Mouse (Mus musculus) liver, postnatal 0 days (tissue): ENCODE measurements around the gene Wasf2. TPM values are rescaled to one million over a fixed set of nuclear protein-coding genes. Genes with fewer than 3 reads are reported as not detected.

Source experiments
- ATAC-seq: fragments of 200-750 bp; cut with Nextera tagmentation; 2 replicates; pipeline ENCODE4 v1.8.0; 2017; ENCODE audit warnings: mild to moderate bottlenecking, moderate library complexity
- DNase-seq: peaks from one replicate; pipeline ENCODE4 v3.0.0-alpha.2; 2016
- H3K27ac ChIP-seq: fragments of 300-500 bp; sonication (generic); 2 replicates; pipeline ENCODE4 v1.5.1; 2014; ENCODE audit warnings: antibody characterized with exemption, moderate library complexity, mild to moderate bottlenecking, low read depth
- H3K27me3 ChIP-seq: fragments of 300-500 bp; sonication (generic); 2 replicates; pipeline ENCODE4 v1.6.1; 2014; ENCODE audit warnings: low read length, control low read depth, mixed read lengths; ENCODE audit not compliant: insufficient read depth
- H3K36me3 ChIP-seq: fragments of 300-500 bp; sonication (generic); replicated peaks from 2 replicates; pipeline ENCODE4 v1.6.1; 2014; ENCODE audit warnings: mild to moderate bottlenecking, control low read depth, low read length, moderate library complexity, mixed read lengths; ENCODE audit not compliant: insufficient read depth
- H3K4me1 ChIP-seq: fragments of 300-500 bp; sonication (generic); 2 replicates; pipeline ENCODE4 v1.6.1; 2014; ENCODE audit warnings: antibody characterized with exemption, mild to moderate bottlenecking, control low read depth; ENCODE audit not compliant: insufficient read depth
- H3K4me2 ChIP-seq: fragments of 300-500 bp; sonication (generic); 2 replicates; pipeline ENCODE4 v1.6.1; 2014; ENCODE audit warnings: low read depth, mild to moderate bottlenecking, low read length, moderate library complexity, mixed read lengths
- H3K4me3 ChIP-seq: fragments of 300-500 bp; sonication (generic); 2 replicates; pipeline ENCODE4 v1.5.1; 2014; ENCODE audit warnings: low read depth, low read length
- H3K9ac ChIP-seq: fragments of 300-500 bp; sonication (generic); replicated peaks from 2 replicates; pipeline ENCODE4 v1.6.1; 2014; ENCODE audit warnings: mild to moderate bottlenecking, moderate library complexity
- H3K9me3 ChIP-seq: fragments of 300-500 bp; sonication (generic); 2 replicates; pipeline ENCODE4 v1.6.1; 2016; ENCODE audit warnings: mild to moderate bottlenecking, control low read depth, low read length, mixed read lengths
- CTCF ChIP-seq: sonication (generic); IDR thresholded peaks from 2 replicates; pipeline ENCODE4 v1.5.1; 2016; ENCODE audit warnings: antibody characterized with exemption, low read depth
- EP300 ChIP-seq: IDR thresholded peaks from 2 replicates; pipeline ENCODE4 v1.6.1; 2016; ENCODE audit warnings: antibody characterized with exemption, low read depth, mild to moderate bottlenecking
- WGBS: fragments of 180-500 bp; shearing (Covaris S2); extraction: QIAGEN DNeasy Blood & Tissue Kit; methylation state at CpG from one replicate; pipeline ENCODE4 v1.1.7; 2014; ENCODE audit not compliant: insufficient replicate concordance; 5-methylcytosine and 5-hydroxymethylcytosine counted together
- polyA plus RNA-seq: library from polyadenylated mRNA; unstranded; fragments of >200 nt; fragmentation: Nextera tagmentation; extraction: Ambion mirVana; gene quantifications from 2 replicates; pipeline ENCODE4 v1.2.1, GENCODE M21; 2015

Gene Wasf2
- polyA plus RNA-seq: 35.8 and 43.1 TPM in 2 replicates

- H3K27me3 ChIP-seq: no peaks in the 10 kb centered on the region
- H3K36me3 ChIP-seq: peaks cover 9% of the 10 kb centered on the region
- peak within 1 kb of the TSS; percentile 97 for H3K9ac ChIP-seq
- H3K4me3 ChIP-seq: peak within 1 kb of the TSS; percentile 94
- H3K4me1 ChIP-seq: peaks cover 16% of the 10 kb centered on the region
- under 1% methylated on average over 60 of the region's 65 CpGs for WGBS
- ATAC-seq (peak; percentile 97), DNase-seq (peak; percentile 96)
- peak within 1 kb of the TSS; percentile 76 for H3K4me2 ChIP-seq
- no peaks in the 10 kb centered on the region for H3K9me3 ChIP-seq
- TF ChIP-seq CTCF: no peak
- peak; percentile 84 for TF ChIP-seq EP300
- peak within 1 kb of the TSS; percentile 93 for H3K27ac ChIP-seq
Observed at GRCm38 (mm10) chr4:133129931-133130889, at the start of gene Wasf2. TSS of gene Wasf2 (plus strand) at chr4:133130505.

- TF ChIP-seq EP300 (no peak), CTCF (no peak)
- DNase-seq (no peak), ATAC-seq (no peak)
- no peak overlapping the region for H3K4me2 ChIP-seq
- H3K4me1 ChIP-seq: peaks cover 25% of the 10 kb centered on the region
- WGBS: 80% methylated on average over 3 of the region's 3 CpGs
- 0 out of 2 replicates have a peak, but pooled peaks cover 6% of the 10 kb centered on the region for H3K27me3 ChIP-seq
- H3K36me3 ChIP-seq: peaks cover 8% of the 10 kb centered on the region; the same call in 1 of the 2 replicates
- H3K9ac ChIP-seq: no peak overlapping the region
- H3K4me3 ChIP-seq: no peak overlapping the region
- H3K27ac ChIP-seq: no peak overlapping the region
- no peaks in the 10 kb centered on the region for H3K9me3 ChIP-seq
Observed at GRCm38 (mm10) chr4:133080862-133081261, 49.4 kb upstream of the Wasf2 start.

GRCm38 (mm10) chr4:133082216-133082773 is 48.0 kb upstream of the Wasf2 start:
- no peak overlapping the region for H3K4me3 ChIP-seq
- H3K36me3 ChIP-seq: peaks cover 8% of the 10 kb centered on the region; the same call in 1 of the 2 replicates
- no peak for TF ChIP-seq CTCF
- TF ChIP-seq EP300: no peak
- H3K27ac ChIP-seq: no peak overlapping the region
- H3K9ac ChIP-seq: no peak overlapping the region
- ATAC-seq: no peak
- no peak overlapping the region for H3K4me2 ChIP-seq
- DNase-seq: no peak
- WGBS: 77% methylated on average over 6 of the region's 6 CpGs
- peaks cover 33% of the 10 kb centered on the region for H3K4me1 ChIP-seq
- H3K27me3 ChIP-seq: 0 out of 2 replicates have a peak, but pooled peaks cover 6% of the 10 kb centered on the region
- no peaks in the 10 kb centered on the region for H3K9me3 ChIP-seq

- no peaks in the 10 kb centered on the region; the same call in 1 of the 2 replicates for H3K36me3 ChIP-seq
- 0 out of 2 replicates have a peak, but pooled peaks cover 6% of the 10 kb centered on the region for H3K27me3 ChIP-seq
- H3K4me2 ChIP-seq: peak overlapping the region; percentile 71; the same call in 1 of the 2 replicates
- peak; percentile 28; the same call in 1 of the 2 replicates for ATAC-seq
- H3K9me3 ChIP-seq: no peaks in the 10 kb centered on the region
- no peak for DNase-seq
- no peak for TF ChIP-seq CTCF
- TF ChIP-seq EP300: no peak
- WGBS: 18% methylated on average over 3 of the region's 3 CpGs
- H3K27ac ChIP-seq: no peak overlapping the region
- no peak overlapping the region for H3K4me3 ChIP-seq
- peaks cover 37% of the 10 kb centered on the region for H3K4me1 ChIP-seq
- no peak overlapping the region for H3K9ac ChIP-seq
Observed at GRCm38 (mm10) chr4:133083991-133084861, 46.1 kb upstream of the Wasf2 start.

GRCm38 (mm10) chr4:133085011-133085782 is 45.1 kb upstream of the Wasf2 start:
- Histone ChIP-seq H3K9me3 (no peaks in the 10 kb centered on the region), H3K9ac (peak overlapping the region; percentile 23; the same call in 1 of the 2 replicates), H3K27ac (peak overlapping the region; percentile 55), H3K4me1 (peaks cover 36% of the 10 kb centered on the region), H3K4me3 (peak overlapping the region; percentile 41), H3K27me3 (0 out of 2 replicates have a peak, but pooled peaks cover 6% of the 10 kb centered on the region), H3K36me3 (no peaks in the 10 kb centered on the region), H3K4me2 (peak overlapping the region; percentile 71)
- DNase-seq (no peak), ATAC-seq (peak; percentile 50)
- TF ChIP-seq CTCF: no peak
- no peak for TF ChIP-seq EP300
- 2% methylated on average over 49 of the region's 53 CpGs for WGBS
